Mouse (Mus musculus) heart, postnatal 0 days (tissue): ENCODE results near the gene Kcne3.

ENCODE experiments used
- CTCF ChIP-seq: IDR thresholded peaks from 2 replicates; pipeline ENCODE4 v1.5.1; 2016; ENCODE audit warnings: antibody characterized with exemption, control low read depth, low read depth
- EP300 ChIP-seq: IDR thresholded peaks from 2 replicates; pipeline ENCODE4 v1.6.1; 2016; ENCODE audit warnings: antibody characterized with exemption, low read depth

DNA sequence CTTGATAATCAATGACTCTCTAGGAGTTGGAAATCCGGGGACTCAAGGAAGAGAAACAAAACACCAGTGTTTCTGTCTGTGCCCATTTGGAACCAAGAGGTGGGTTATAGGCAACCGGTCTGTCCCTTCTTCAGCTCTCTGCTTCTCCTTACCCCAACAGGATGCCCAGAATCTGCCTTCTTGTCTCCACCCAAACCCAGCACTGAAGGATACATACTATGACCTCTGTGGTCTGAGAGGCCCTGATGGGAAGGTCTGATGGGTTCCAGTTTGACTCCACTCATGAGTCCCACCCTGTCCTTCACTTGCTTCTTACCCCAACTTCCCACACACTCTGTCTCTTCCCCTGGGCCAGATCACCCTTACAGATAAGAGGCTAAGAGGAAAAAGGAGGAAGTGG is 4.9 kb downstream of the Kcne3 start:
- TF ChIP-seq CTCF, result no peak
- TF ChIP-seq EP300, result no peak
